Mouse (Mus musculus): ENCODE results near the gene Dnaic2.

GRCm38 (mm10) chr11:114724787-114725590 is 2.2 kb upstream of the Dnaic2 start:
- TF ChIP-seq POLR2A (IDR thresholded peaks at IDR 0.05; ENCODE audit: control insufficient read depth, extremely low read depth, insufficient read depth, low read length, poor library complexity) (no peak), CTCF (IDR thresholded peaks at IDR 0.05; ENCODE audit: borderline replicate concordance, control insufficient read depth, extremely low read depth, insufficient read depth, low read length, poor library complexity) (no peak)
